Mouse (Mus musculus): ENCODE data around the gene Zfp26. TPM values are rescaled to one million over a fixed set of nuclear protein-coding genes. Genes with fewer than 3 reads are reported as not detected.
A peak's percentile ranks its signal among the peaks of the same experiment; 100 is the strongest.

Zfp26 gene
- polyA plus RNA-seq, 1 experiment from 2014 or later: 7.8 TPM

GRCm38 (mm10) chr9:20453647-20454046 is 6.3 kb downstream of the Zfp26 start:
- Histone ChIP-seq H3K4me1 (replicated peaks) (peaks cover 10% of the 10 kb centered on the region), H3K27ac (no peak overlapping the region), H3K9me3 (replicated peaks) (no peaks in the 10 kb centered on the region), H3K4me3 (no peak overlapping the region), H3K9ac (no peak overlapping the region), H3K36me3 (peaks cover 37% of the 10 kb centered on the region), H3K4me2 (no peak overlapping the region), H3K27me3 (no peaks in the 10 kb centered on the region)
- WGBS: 93% methylated on average over 4 of the region's 4 CpGs
- no peak for ATAC-seq (replicated peaks; ENCODE audit: insufficient number of reproducible peaks, insufficient read depth, low FRiP score, low read depth)

- H3K27me3 ChIP-seq: no peaks in the 10 kb centered on the region
- 97% methylated on average over 1 of the region's 1 CpGs for WGBS
- no peak overlapping the region for H3K9ac ChIP-seq
- H3K4me1 ChIP-seq (replicated peaks): peaks cover 3% of the 10 kb centered on the region; the same call in 1 of the 2 replicates
- no peak overlapping the region for H3K4me3 ChIP-seq
- H3K27ac ChIP-seq: no peak overlapping the region
- ATAC-seq (replicated peaks; ENCODE audit: insufficient number of reproducible peaks, insufficient read depth, low FRiP score, low read depth): no peak
- no peaks in the 10 kb centered on the region for H3K9me3 ChIP-seq (replicated peaks)
- H3K4me2 ChIP-seq: no peak overlapping the region
- peaks cover 22% of the 10 kb centered on the region for H3K36me3 ChIP-seq
Measured at GRCm38 (mm10) chr9:20451493-20451892, 8.5 kb downstream of the Zfp26 start.

DNA sequence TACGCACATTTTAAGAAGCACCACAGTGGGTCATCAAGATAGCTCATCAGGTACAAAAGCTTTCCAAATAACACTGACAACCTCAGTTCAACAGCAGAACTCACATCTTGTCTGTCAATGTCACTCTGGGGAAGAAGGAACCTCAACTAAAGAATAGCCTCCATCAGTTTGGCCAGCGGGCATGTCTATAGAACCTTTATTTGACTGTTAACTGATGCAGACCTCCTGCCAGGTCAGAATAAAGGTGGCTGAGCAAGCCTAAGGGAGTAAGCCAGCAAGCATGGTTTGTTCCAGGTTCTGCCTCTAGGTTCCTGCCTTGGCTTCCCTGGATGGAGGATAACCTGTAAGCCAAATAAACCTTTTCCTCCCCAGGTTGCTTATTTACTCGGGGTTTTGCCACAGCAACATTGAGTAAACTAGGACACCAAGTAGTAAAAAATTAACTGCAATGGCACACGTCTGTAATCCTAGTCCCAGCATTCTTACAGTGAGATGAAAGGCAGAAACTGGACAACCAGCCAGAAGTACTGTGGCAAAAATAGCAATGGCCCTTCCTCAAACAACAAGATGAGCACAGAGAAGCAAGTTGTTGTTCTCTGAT is 16.7 kb downstream of the Zfp26 start:
- Histone ChIP-seq H3K4me2 (no peak overlapping the region), H3K36me3 (peaks cover 65% of the 10 kb centered on the region), H3K9ac (no peak overlapping the region), H3K9me3 (replicated peaks) (peaks cover 5% of the 10 kb centered on the region), H3K4me1 (replicated peaks) (no peaks in the 10 kb centered on the region), H3K27ac (no peak overlapping the region), H3K27me3 (no peaks in the 10 kb centered on the region), H3K4me3 (no peak overlapping the region)
- WGBS: 91% methylated on average over 4 of the region's 4 CpGs
- no peak for ATAC-seq (replicated peaks; ENCODE audit: insufficient number of reproducible peaks, insufficient read depth, low FRiP score, low read depth)

- Histone ChIP-seq H3K4me3 (no peak overlapping the region), H3K27ac (no peak overlapping the region), H3K4me2 (no peak overlapping the region), H3K27me3 (no peaks in the 10 kb centered on the region), H3K4me1 (replicated peaks) (no peaks in the 10 kb centered on the region), H3K9me3 (replicated peaks) (no peaks in the 10 kb centered on the region), H3K9ac (no peak overlapping the region), H3K36me3 (no peaks in the 10 kb centered on the region)
- 81% methylated on average over 3 of the region's 3 CpGs for WGBS
- ATAC-seq (replicated peaks; ENCODE audit: insufficient number of reproducible peaks, insufficient read depth, low FRiP score, low read depth): no peak
Measured at GRCm38 (mm10) chr9:20430004-20430403, 30.0 kb downstream of the Zfp26 start.

DNA sequence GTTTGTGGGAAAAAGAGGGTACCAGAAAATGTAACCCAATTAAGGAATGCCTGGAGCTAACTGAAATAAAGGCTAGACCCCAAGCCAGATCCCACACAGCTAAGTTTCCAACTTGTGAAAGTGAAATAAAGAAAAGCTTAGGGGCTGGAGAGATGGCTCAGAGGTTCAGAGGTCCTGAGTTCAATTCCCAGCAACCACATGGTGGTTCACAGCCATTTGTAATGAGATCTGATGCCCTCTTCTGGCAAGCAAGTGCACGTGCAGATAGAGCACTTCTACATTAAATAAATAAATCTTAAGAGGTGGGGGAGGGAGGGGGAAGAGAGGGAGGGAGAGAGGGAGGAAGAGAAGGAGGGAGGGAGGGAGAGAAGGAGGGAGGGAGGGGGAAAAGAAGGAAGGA is 48.5 kb downstream of the Zfp26 start:
- ATAC-seq (replicated peaks; ENCODE audit: insufficient number of reproducible peaks, insufficient read depth, low FRiP score, low read depth): no peak
- Histone ChIP-seq H3K27me3 (no peaks in the 10 kb centered on the region), H3K27ac (no peak overlapping the region), H3K9ac (no peak overlapping the region), H3K9me3 (replicated peaks) (no peaks in the 10 kb centered on the region), H3K4me3 (no peak overlapping the region), H3K36me3 (no peaks in the 10 kb centered on the region), H3K4me2 (no peak overlapping the region), H3K4me1 (replicated peaks) (no peaks in the 10 kb centered on the region)
- 50% methylated on average over 1 of the region's 1 CpGs for WGBS

- H3K4me1 ChIP-seq (replicated peaks): no peaks in the 10 kb centered on the region
Measured at GRCm38 (mm10) chr9:20409319-20409718, 50.6 kb downstream of the Zfp26 start.

DNA sequence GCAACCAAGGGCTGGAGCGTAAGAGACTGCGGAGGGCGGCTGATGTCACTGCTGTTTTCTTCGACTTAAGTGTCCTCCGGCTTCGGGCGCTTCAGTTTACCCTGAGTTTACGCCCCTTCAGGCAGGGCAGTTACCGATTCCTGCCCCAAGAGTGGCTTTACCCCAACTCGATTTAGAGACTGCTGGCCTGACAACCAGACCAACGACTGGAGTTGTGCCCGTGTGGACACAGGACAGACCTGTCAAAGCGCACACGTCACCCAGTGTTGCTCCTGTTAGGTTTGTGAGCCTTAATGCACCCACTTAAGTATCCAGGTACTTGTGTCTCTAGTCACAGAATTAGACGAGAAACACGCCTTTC is 74.6 kb downstream of the Zfp26 start:
- Histone ChIP-seq H3K4me2 (peak overlapping the region; percentile 80), H3K36me3 (no peaks in the 10 kb centered on the region), H3K4me3 (peak overlapping the region; percentile 65), H3K27ac (peak overlapping the region; percentile 62), H3K9me3 (replicated peaks) (0 out of 2 replicates have a peak, but pooled peaks cover under 1% of the 10 kb centered on the region), H3K4me1 (replicated peaks) (peaks cover 7% of the 10 kb centered on the region), H3K9ac (peak overlapping the region; percentile 56), H3K27me3 (no peaks in the 10 kb centered on the region)
- WGBS: 14% methylated on average over 16 of the region's 16 CpGs
- ATAC-seq (replicated peaks; ENCODE audit: insufficient number of reproducible peaks, insufficient read depth, low FRiP score, low read depth): peak; percentile 30; the same call in 1 of the 2 replicates

More at GRCm38 (mm10) chr9:20409319-20409718, 50.6 kb downstream of the Zfp26 start:
- Histone ChIP-seq H3K27me3 (no peaks in the 10 kb centered on the region), H3K9ac (no peak overlapping the region), H3K36me3 (no peaks in the 10 kb centered on the region), H3K4me3 (no peak overlapping the region), H3K9me3 (replicated peaks) (no peaks in the 10 kb centered on the region), H3K27ac (no peak overlapping the region), H3K4me2 (no peak overlapping the region)
- no peak for ATAC-seq (replicated peaks; ENCODE audit: insufficient number of reproducible peaks, insufficient read depth, low FRiP score, low read depth)
- 86% methylated on average over 2 of the region's 2 CpGs for WGBS

DNA sequence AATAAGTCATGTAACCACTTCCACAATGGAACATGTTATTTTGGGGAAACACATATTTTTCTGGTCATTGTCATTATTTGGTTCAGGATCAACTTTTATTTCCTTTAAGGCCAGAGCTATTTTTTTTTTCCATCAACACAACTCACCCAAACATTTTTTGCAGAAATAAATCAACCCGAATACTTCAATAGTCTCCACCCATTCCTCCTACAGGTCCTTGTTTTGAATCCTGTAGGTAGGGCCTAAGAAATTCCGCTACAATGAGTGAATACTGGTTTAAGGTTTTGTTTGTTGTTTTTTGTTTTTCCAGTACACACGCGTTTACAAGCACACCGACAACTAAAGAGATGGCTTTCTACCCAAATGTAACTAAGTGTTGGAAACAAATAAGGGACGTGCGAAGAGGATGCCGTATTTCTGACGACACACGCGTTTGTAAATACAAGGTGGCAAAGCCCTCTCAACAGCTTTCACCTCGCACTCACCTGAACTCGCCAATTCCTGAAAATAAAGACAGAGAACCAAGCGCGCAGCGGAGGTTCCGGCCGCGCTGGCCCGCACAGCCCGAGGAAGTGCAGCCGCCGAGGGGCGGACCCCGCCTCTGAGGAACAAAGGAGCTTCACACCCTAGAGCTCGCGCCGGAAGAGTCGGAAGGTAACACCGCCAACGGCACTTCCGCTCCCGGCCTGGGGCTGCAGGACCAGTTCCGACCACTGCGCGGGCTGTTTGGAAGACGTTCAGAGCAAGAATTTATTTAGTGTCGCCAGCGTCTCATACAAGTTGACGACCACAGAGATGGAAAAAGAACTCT is 75.2 kb downstream of the Zfp26 start, which contains the start of gene Zfp560:
TSS of gene Zfp560 (minus strand) at position 646 of the 811 bp plus-strand sequence.
- Histone ChIP-seq H3K4me3 (peak within 1 kb of the TSS; percentile 65), H3K27me3 (no peaks in the 10 kb centered on the region), H3K9me3 (replicated peaks) (0 out of 2 replicates have a peak, but pooled peaks cover 3% of the 10 kb centered on the region), H3K4me1 (replicated peaks) (peaks cover 7% of the 10 kb centered on the region), H3K36me3 (no peaks in the 10 kb centered on the region), H3K9ac (peak within 1 kb of the TSS; percentile 56), H3K4me2 (peak within 1 kb of the TSS; percentile 80), H3K27ac (peak within 1 kb of the TSS; percentile 64)
- WGBS: 1% methylated on average over 40 of the region's 40 CpGs
- ATAC-seq (replicated peaks; ENCODE audit: insufficient number of reproducible peaks, insufficient read depth, low FRiP score, low read depth): peak; percentile 96

- Histone ChIP-seq H3K9me3 (replicated peaks) (0 out of 2 replicates have a peak, but pooled peaks cover 3% of the 10 kb centered on the region), H3K9ac (no peak overlapping the region), H3K27ac (no peak overlapping the region), H3K27me3 (no peaks in the 10 kb centered on the region), H3K4me2 (peak overlapping the region; percentile 80; the same call in 1 of the 2 replicates), H3K4me1 (replicated peaks) (peaks cover 7% of the 10 kb centered on the region), H3K36me3 (no peaks in the 10 kb centered on the region), H3K4me3 (no peak overlapping the region)
- ATAC-seq (replicated peaks; ENCODE audit: insufficient number of reproducible peaks, insufficient read depth, low FRiP score, low read depth): no peak
- 80% methylated on average over 7 of the region's 7 CpGs for WGBS
Measured at GRCm38 (mm10) chr9:20383659-20384058, 76.3 kb downstream of the Zfp26 start.

Data from heart, embryonic 15.5 days (tissue).